Mouse (Mus musculus): ENCODE data around the gene Prkaca. TPM values are rescaled to one million over a fixed set of nuclear protein-coding genes. Genes with fewer than 3 reads are reported as not detected.
A peak's percentile ranks its signal among the peaks of the same experiment; 100 is the strongest.

The Prkaca gene
- polyA plus RNA-seq, 1 experiment, result 2.3 TPM

GRCm38 (mm10) chr8:84038015-84038414, 65.2 kb downstream of the Prkaca start:
- Histone ChIP-seq H3K36me3 (ENCODE audit: control insufficient read depth) (no peaks in the 10 kb centered on the region), H3K9me3 (ENCODE audit: control insufficient read depth, low read length) (no peaks in the 10 kb centered on the region), H3K27me3 (ENCODE audit: control insufficient read depth) (peaks cover 20% of the 10 kb centered on the region), H3K4me1 (ENCODE audit: control insufficient read depth) (peaks cover 4% of the 10 kb centered on the region), H3K4me3 (replicated peaks) (no peak overlapping the region)
- TF ChIP-seq GATA1 (IDR thresholded peaks at IDR 0.05; ENCODE audit: low read length) (no peak), TAL1 (IDR thresholded peaks at IDR 0.05; ENCODE audit: low read length) (no peak)

DNA sequence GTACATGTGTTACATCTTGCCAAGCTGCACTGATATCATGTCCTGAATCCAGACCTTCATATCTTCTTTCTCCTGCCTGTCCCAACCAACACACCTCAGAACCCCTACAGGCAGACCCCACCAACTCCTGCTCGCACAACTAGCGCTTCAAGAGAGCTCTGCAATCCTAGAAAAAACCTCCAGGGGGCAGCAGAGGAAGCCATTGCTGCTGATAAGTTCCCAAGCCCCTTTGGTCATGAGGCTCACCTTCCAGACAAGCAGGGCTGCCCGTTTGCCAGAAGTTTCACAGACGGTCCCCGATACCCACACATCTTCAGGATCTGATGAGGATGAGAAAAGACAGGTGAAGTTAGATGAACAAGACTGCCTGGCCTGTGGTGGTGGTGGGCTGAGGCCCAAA, 66.3 kb downstream of the Prkaca start:
- TF ChIP-seq TAL1 (IDR thresholded peaks at IDR 0.05; ENCODE audit: low read length) (no peak), GATA1 (IDR thresholded peaks at IDR 0.05; ENCODE audit: low read length) (no peak)
- no peaks in the 10 kb centered on the region for H3K36me3 ChIP-seq (ENCODE audit: control insufficient read depth)
- peaks cover 30% of the 10 kb centered on the region for H3K27me3 ChIP-seq (ENCODE audit: control insufficient read depth)
- peaks cover 4% of the 10 kb centered on the region for H3K4me1 ChIP-seq (ENCODE audit: control insufficient read depth)
- H3K9me3 ChIP-seq (ENCODE audit: control insufficient read depth, low read length), result no peaks in the 10 kb centered on the region
- no peak overlapping the region for H3K4me3 ChIP-seq (replicated peaks)

DNA sequence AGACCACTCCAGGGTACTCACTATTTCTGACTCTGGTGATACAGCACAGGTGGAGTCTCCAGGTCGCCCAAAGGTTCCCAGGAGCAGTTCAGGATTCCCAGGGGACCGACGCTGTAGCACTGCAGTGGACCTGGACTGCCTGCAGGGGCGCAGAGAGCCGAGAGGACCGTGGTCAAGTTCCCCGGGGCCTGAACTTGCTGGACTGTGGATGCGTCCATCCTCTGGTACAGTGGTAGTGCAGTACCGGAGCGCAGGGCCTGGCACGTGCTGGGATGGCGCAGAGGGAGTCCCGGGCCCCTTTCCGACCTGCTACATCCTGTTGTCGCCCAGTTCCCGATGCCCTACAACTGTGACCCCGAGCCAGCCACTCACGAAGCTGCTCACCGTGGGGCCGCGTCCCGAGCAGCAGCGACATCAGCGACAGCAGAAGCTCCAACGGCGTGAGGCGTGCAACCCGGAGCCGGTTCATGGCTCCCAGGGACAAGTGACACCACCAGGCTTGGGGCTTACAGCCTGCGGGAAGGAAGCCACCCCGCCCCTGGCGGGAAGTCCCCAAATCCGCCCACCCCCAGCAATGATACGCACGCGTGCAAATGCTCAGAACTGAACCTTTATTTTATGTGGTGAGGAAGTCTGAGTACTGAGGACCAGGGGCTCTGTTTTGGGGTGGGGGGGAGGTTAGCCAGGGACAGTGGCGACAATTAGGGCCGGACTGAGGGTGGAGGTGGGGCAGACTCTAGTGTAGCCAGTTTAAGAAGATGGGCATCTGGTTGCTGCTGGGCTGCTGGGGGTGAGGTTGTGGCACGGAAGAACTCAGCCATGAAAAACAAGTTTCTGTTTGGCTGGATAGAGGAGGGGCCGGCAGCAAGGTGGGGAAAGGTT, 69.5 kb downstream of the Prkaca start, which contains the start of gene Il27ra:
Il27ra (minus strand) TSS at position 524 of the 882 bp plus-strand sequence.
- Histone ChIP-seq H3K27me3 (ENCODE audit: control insufficient read depth) (peaks cover 49% of the 10 kb centered on the region), H3K4me3 (replicated peaks) (peak within 1 kb of the TSS; percentile 38), H3K36me3 (ENCODE audit: control insufficient read depth) (no peaks in the 10 kb centered on the region), H3K9me3 (ENCODE audit: control insufficient read depth, low read length) (peaks cover 3% of the 10 kb centered on the region; the same call in 1 of the 2 replicates), H3K4me1 (ENCODE audit: control insufficient read depth) (peaks cover 4% of the 10 kb centered on the region)
- TF ChIP-seq TAL1 (IDR thresholded peaks at IDR 0.05; ENCODE audit: low read length), result no peak
- TF ChIP-seq GATA1 (IDR thresholded peaks at IDR 0.05; ENCODE audit: low read length), result no peak

- Histone ChIP-seq H3K27me3 (ENCODE audit: control insufficient read depth) (peaks cover 49% of the 10 kb centered on the region), H3K4me1 (ENCODE audit: control insufficient read depth) (peaks cover 4% of the 10 kb centered on the region), H3K36me3 (ENCODE audit: control insufficient read depth) (no peaks in the 10 kb centered on the region), H3K9me3 (ENCODE audit: control insufficient read depth, low read length) (peaks cover 3% of the 10 kb centered on the region; the same call in 1 of the 2 replicates), H3K4me3 (replicated peaks) (no peak overlapping the region)
- TF ChIP-seq GATA1 (IDR thresholded peaks at IDR 0.05; ENCODE audit: low read length) (no peak), TAL1 (IDR thresholded peaks at IDR 0.05; ENCODE audit: low read length) (no peak)
Observed at GRCm38 (mm10) chr8:84042948-84043342, 70.2 kb downstream of the Prkaca start.

- no peak for TF ChIP-seq GATA1 (IDR thresholded peaks at IDR 0.05; ENCODE audit: low read length)
- TF ChIP-seq TAL1 (IDR thresholded peaks at IDR 0.05; ENCODE audit: low read length), result no peak
- no peaks in the 10 kb centered on the region for H3K36me3 ChIP-seq (ENCODE audit: control insufficient read depth)
- H3K4me1 ChIP-seq (ENCODE audit: control insufficient read depth), result peaks cover 4% of the 10 kb centered on the region
- H3K9me3 ChIP-seq (ENCODE audit: control insufficient read depth, low read length), result peaks cover 3% of the 10 kb centered on the region; the same call in 1 of the 2 replicates
- peaks cover 49% of the 10 kb centered on the region for H3K27me3 ChIP-seq (ENCODE audit: control insufficient read depth)
- no peak overlapping the region for H3K4me3 ChIP-seq (replicated peaks)
Observed at GRCm38 (mm10) chr8:84044103-84044502, 71.3 kb downstream of the Prkaca start.

- no peaks in the 10 kb centered on the region for H3K36me3 ChIP-seq (ENCODE audit: control insufficient read depth)
- peaks cover 49% of the 10 kb centered on the region for H3K27me3 ChIP-seq (ENCODE audit: control insufficient read depth)
- peak; percentile 48; the same call in 1 of the 2 replicates for TF ChIP-seq GATA1 (IDR thresholded peaks at IDR 0.05; ENCODE audit: low read length)
- TF ChIP-seq TAL1 (IDR thresholded peaks at IDR 0.05; ENCODE audit: low read length), result no peak
- no peak within 1 kb of the TSS for H3K4me3 ChIP-seq (replicated peaks)
- H3K9me3 ChIP-seq (ENCODE audit: control insufficient read depth, low read length), result peaks cover 3% of the 10 kb centered on the region; the same call in 1 of the 2 replicates
- peaks cover 4% of the 10 kb centered on the region for H3K4me1 ChIP-seq (ENCODE audit: control insufficient read depth)
Observed at GRCm38 (mm10) chr8:84044900-84045299, 72.1 kb downstream of the Prkaca start, which contains the start of gene Rln3. Gene Rln3 (minus strand): TSS chr8:84045000.

Other genes with a start within 250 kb of the Prkaca start
- gene Adgre5, start 231.7 kb upstream of the Prkaca start, polyA plus RNA-seq (2012), result 0.17 and 0.35 TPM in 2 replicates
- 0.04 and 0.08 TPM in 2 replicates for gene Adgrl1, start 72.9 kb upstream of the Prkaca start, polyA plus RNA-seq (2012)
- gene Gm10644, start 17.8 kb upstream of the Prkaca start, polyA plus RNA-seq (2012), result not detected in 2 replicates
- 56.4 and 58.6 TPM in 2 replicates for gene Asf1b, start 17.5 kb upstream of the Prkaca start, polyA plus RNA-seq (2012)
- 37.5 and 42.8 TPM in 2 replicates for gene Samd1, start 24.7 kb downstream of the Prkaca start, polyA plus RNA-seq (2012)
- 0.34 and 0.71 TPM in 2 replicates for gene 1700067K01Rik, start 28.5 kb downstream of the Prkaca start, polyA plus RNA-seq (2012)
- not detected in 2 replicates for gene 2210011C24Rik, start 39.2 kb downstream of the Prkaca start, polyA plus RNA-seq (2012)
- gene Palm3, start 48.5 kb downstream of the Prkaca start, polyA plus RNA-seq (2012), result 0.01 TPM in 1 of 2 replicates, not detected in the other
- gene Il27ra, start 69.6 kb downstream of the Prkaca start, polyA plus RNA-seq (2012), result 0.02 TPM in 1 of 2 replicates, not detected in the other
- not detected in 2 replicates for gene Rln3, start 72.0 kb downstream of the Prkaca start, polyA plus RNA-seq (2012)
- not detected in 2 replicates for gene Gm10643, start 92.1 kb downstream of the Prkaca start, polyA plus RNA-seq (2012)
- gene Rfx1, start 93.8 kb downstream of the Prkaca start, polyA plus RNA-seq (2012), result 3.9 and 4.7 TPM in 2 replicates
- gene Dcaf15, start 131.8 kb downstream of the Prkaca start, polyA plus RNA-seq (2012), result 4.7 and 4.9 TPM in 2 replicates
- not detected in 2 replicates for gene Podnl1, start 153.0 kb downstream of the Prkaca start, polyA plus RNA-seq (2012)
- gene Cc2d1a, start 174.9 kb downstream of the Prkaca start, polyA plus RNA-seq (2012), result 1.0 and 1.4 TPM in 2 replicates
- not detected in 2 replicates for gene 4930432K21Rik, start 175.0 kb downstream of the Prkaca start, polyA plus RNA-seq (2012)
- gene Nanos3, start 212.2 kb downstream of the Prkaca start, polyA plus RNA-seq (2012), result not detected in 2 replicates

All from erythroblast, embryonic 14.5 days (primary cell).